Comparison of ENCODE assay signal across 18 mouse cellular contexts in the genomic region with DNA sequence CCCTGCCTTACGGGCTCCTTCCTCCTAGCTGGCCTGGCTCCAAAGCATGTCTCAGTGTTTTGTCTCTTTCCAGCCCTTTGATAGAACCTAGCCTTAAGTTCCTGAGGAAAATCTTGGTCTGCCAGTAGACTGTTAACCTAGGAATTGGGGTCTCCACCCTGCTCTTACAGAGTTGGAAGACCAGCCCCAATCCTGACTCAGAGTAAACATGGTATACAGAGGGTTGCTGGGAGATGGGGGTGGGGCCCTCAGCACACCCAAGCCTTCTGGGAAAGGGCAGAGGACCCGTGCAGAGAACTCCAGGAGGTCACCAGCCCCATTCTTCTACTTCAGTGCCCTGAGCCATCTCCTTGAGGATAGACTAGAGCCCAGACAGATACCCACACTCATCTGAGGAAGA. TPM values are rescaled to one million over a fixed set of nuclear protein-coding genes. Genes with fewer than 3 reads are reported as not detected.
DNase-seq lines count a peak whose midpoint lies in the region; ATAC-seq and TF ChIP-seq lines count a peak whose summit lies in the region.
"Had no signal": no experiment of that assay in that cellular context is flagged by ENCODE, and none has a peak within 500 bp of the region (broad histone marks: within the 10 kb centered on the region; RNA-seq: fewer than 3 reads in every experiment).

No protein-coding gene starts in this region.

- DNase-seq in heart, adult 8-10 months (ENCODE audit: low spot score): no peak
- DNase-seq in kidney, postnatal 36 days: peak; percentile 25 to 40
- DNase-seq in stomach, postnatal 0 days (ENCODE audit: low spot score): peak; percentile 78
- no peak for DNase-seq in right cerebral cortex, postnatal 36 days (ENCODE audit: low spot score in 2 of 2)
- DNase-seq: adrenal gland, postnatal 10 days; cerebellum, adult 2 months; heart, adult 11 months; layer of hippocampus, adult 9-11 months; right cerebral cortex, postnatal 14 days had no signal

- H3K9ac ChIP-seq in heart, embryonic 16.5 days (ENCODE audit: low read length): peak overlapping the region; percentile 57
- no peak overlapping the region for H3K9ac ChIP-seq in kidney, embryonic 15.5 days
- no peak overlapping the region for H3K9ac ChIP-seq in intestine, postnatal 0 days (ENCODE audit: low read depth, low read length)
- no peak overlapping the region for H3K9ac ChIP-seq in stomach, postnatal 0 days (ENCODE audit: low read length)
- H3K9ac ChIP-seq: lung, embryonic 15.5 days; neural tube, embryonic 12.5 days had no signal

- peak overlapping the region; percentile 89 for H3K27ac ChIP-seq in heart, embryonic 16.5 days (ENCODE audit: low read length)
- H3K27ac ChIP-seq in kidney, embryonic 15.5 days: no peak overlapping the region; the same call in 1 of the 2 replicates
- H3K27ac ChIP-seq in intestine, postnatal 0 days (ENCODE audit: low read depth, low read length): peak overlapping the region; percentile 89
- peak overlapping the region; percentile 93 for H3K27ac ChIP-seq in stomach, postnatal 0 days (replicated peaks)
- H3K27ac ChIP-seq: lung, embryonic 15.5 days; neural tube, embryonic 12.5 days had no signal

- H3K4me1 ChIP-seq in heart, embryonic 16.5 days (ENCODE audit: control insufficient read depth, insufficient read depth, low read length): peaks cover 29% of the 10 kb centered on the region
- H3K4me1 ChIP-seq in kidney, embryonic 15.5 days: peaks cover 31% of the 10 kb centered on the region
- peaks cover 30% of the 10 kb centered on the region; the same call in 1 of the 2 replicates for H3K4me1 ChIP-seq in intestine, postnatal 0 days (replicated peaks; ENCODE audit: control insufficient read depth, insufficient read depth, low read length)
- peaks cover 7% of the 10 kb centered on the region; the same call in 1 of the 2 replicates for H3K4me1 ChIP-seq in stomach, postnatal 0 days (replicated peaks; ENCODE audit: control insufficient read depth, insufficient read depth)

- peak; percentile 25 for ATAC-seq in heart, embryonic 16.5 days (replicated peaks; ENCODE audit: extremely low read depth, insufficient read depth, low FRiP score)
- no peak for ATAC-seq in kidney, embryonic 15.5 days (replicated peaks; ENCODE audit: low FRiP score)
- ATAC-seq in intestine, postnatal 0 days: peak; percentile 53
- ATAC-seq in stomach, postnatal 0 days (ENCODE audit: low FRiP score, low TSS enrichment): peak; percentile 82
- ATAC-seq: inflammation-experienced regulatory T-cells, adult 6 months had no signal

- TF ChIP-seq EP300 in stomach, postnatal 0 days (optimal IDR thresholded peaks at IDR 0.05): no peak

- H3K36me3 ChIP-seq in heart, embryonic 16.5 days (ENCODE audit: control insufficient read depth, insufficient read depth): peaks cover 21% of the 10 kb centered on the region
- H3K36me3 ChIP-seq in kidney, embryonic 15.5 days: no peaks in the 10 kb centered on the region
- no peaks in the 10 kb centered on the region for H3K36me3 ChIP-seq in intestine, postnatal 0 days (ENCODE audit: control insufficient read depth, insufficient read depth)
- no peaks in the 10 kb centered on the region for H3K36me3 ChIP-seq in stomach, postnatal 0 days (ENCODE audit: control insufficient read depth, insufficient read depth, low read length)
- H3K36me3 ChIP-seq: lung, embryonic 15.5 days; neural tube, embryonic 12.5 days had no signal

- H3K27me3 ChIP-seq in heart, embryonic 16.5 days (ENCODE audit: control insufficient read depth, insufficient read depth, low read length): 0 out of 2 replicates have a peak, but pooled peaks cover under 1% of the 10 kb centered on the region
- H3K27me3 ChIP-seq in kidney, embryonic 15.5 days: peaks cover 16% of the 10 kb centered on the region
- H3K27me3 ChIP-seq in intestine, postnatal 0 days (replicated peaks; ENCODE audit: control insufficient read depth, insufficient read depth, low read length): no peaks in the 10 kb centered on the region
- no peaks in the 10 kb centered on the region for H3K27me3 ChIP-seq in stomach, postnatal 0 days (ENCODE audit: control insufficient read depth, insufficient read depth, low read length)

- H3K4me2 ChIP-seq in heart, embryonic 16.5 days (ENCODE audit: low read depth, low read length): peak overlapping the region; percentile 14; the same call in 1 of the 2 replicates
- no peak overlapping the region for H3K4me2 ChIP-seq in kidney, embryonic 15.5 days
- peak overlapping the region; percentile 39 for H3K4me2 ChIP-seq in intestine, postnatal 0 days (replicated peaks; ENCODE audit: low read depth)
- H3K4me2 ChIP-seq in stomach, postnatal 0 days (replicated peaks; ENCODE audit: low read depth): peak overlapping the region; percentile 17; the same call in 1 of the 2 replicates
- H3K4me2 ChIP-seq: liver, embryonic 11.5 days; lung, embryonic 15.5 days; neural tube, embryonic 12.5 days had no signal

- TF ChIP-seq CTCF in intestine, postnatal 0 days (IDR thresholded peaks at IDR 0.05; ENCODE audit: low read depth): no peak
- no peak for TF ChIP-seq CTCF in stomach, postnatal 0 days (IDR thresholded peaks at IDR 0.05; ENCODE audit: low read depth)

- no peak overlapping the region for H3K4me3 ChIP-seq in heart, embryonic 16.5 days (ENCODE audit: low read length)
- H3K4me3 ChIP-seq in kidney, embryonic 15.5 days (replicated peaks): no peak overlapping the region
- no peak overlapping the region for H3K4me3 ChIP-seq in intestine, postnatal 0 days (ENCODE audit: low read depth, low read length)
- H3K4me3 ChIP-seq in stomach, postnatal 0 days (ENCODE audit: low read depth, low read length): no peak overlapping the region
- H3K4me3 ChIP-seq: lung, embryonic 15.5 days; megakaryocyte, embryonic 14.5 days; neural tube, embryonic 12.5 days had no signal

- no peaks in the 10 kb centered on the region for H3K9me3 ChIP-seq in heart, embryonic 16.5 days (replicated peaks; ENCODE audit: control insufficient read depth, low read length)
- H3K9me3 ChIP-seq in kidney, embryonic 15.5 days (replicated peaks): no peaks in the 10 kb centered on the region
- H3K9me3 ChIP-seq in intestine, postnatal 0 days (ENCODE audit: control insufficient read depth): no peaks in the 10 kb centered on the region
- no peaks in the 10 kb centered on the region for H3K9me3 ChIP-seq in stomach, postnatal 0 days (ENCODE audit: control insufficient read depth, low read length)
- H3K9me3 ChIP-seq: lung, embryonic 15.5 days; megakaryocyte, embryonic 14.5 days; neural tube, embryonic 12.5 days had no signal

- WGBS in heart, embryonic 16.5 days: 14% methylated on average over 2 of the region's 2 CpGs
- 26% methylated on average over 2 of the region's 2 CpGs for WGBS in kidney, embryonic 15.5 days
- 25% methylated on average over 2 of the region's 2 CpGs for WGBS in intestine, postnatal 0 days
- 18% methylated on average over 2 of the region's 2 CpGs for WGBS in stomach, postnatal 0 days

RNA-seq across cellular contexts. Expression of gene Lad1, which starts 5.8 kb away (rescaled TPM):
- polyA plus RNA-seq in heart, embryonic 16.5 days (2015; fragmentation: Nextera tagmentation; extraction: Ambion mirVana): 5.9 TPM in 2 replicates
- 1 to 10 TPM; 5.0 to 8.6 (median 5.5) TPM for total RNA-seq in heart, adult 8-10 months (2022)
- 21.7 and 22.1 TPM in 2 replicates for polyA plus RNA-seq in kidney, embryonic 15.5 days (2015; fragmentation: Nextera tagmentation; extraction: Ambion mirVana)
- 208 and 224 TPM in 2 replicates for polyA plus RNA-seq in intestine, postnatal 0 days (2015; fragmentation: Nextera tagmentation; extraction: Ambion mirVana)
- 128 and 140 TPM in 2 replicates for polyA plus RNA-seq in stomach, postnatal 0 days (2015; fragmentation: Nextera tagmentation; extraction: Ambion mirVana)

RNA-seq across cellular contexts. Expression of gene Tnnt2, which starts 23.5 kb away (rescaled TPM):
- polyA plus RNA-seq in heart, embryonic 16.5 days (2015; fragmentation: Nextera tagmentation; extraction: Ambion mirVana): 9,605 and 10,628 TPM in 2 replicates
- over 10,000 TPM in 2 of 4 experiments, 1,000 to 10,000 TPM in 2; 8,821 to 11,650 (median 10,060) TPM for total RNA-seq in heart, adult 8-10 months (2022)
- polyA plus RNA-seq in kidney, embryonic 15.5 days (2015; fragmentation: Nextera tagmentation; extraction: Ambion mirVana): 22.2 and 39.9 TPM in 2 replicates
- 56.8 and 73.9 TPM in 2 replicates for polyA plus RNA-seq in intestine, postnatal 0 days (2015; fragmentation: Nextera tagmentation; extraction: Ambion mirVana)
- polyA plus RNA-seq in stomach, postnatal 0 days (2015; fragmentation: Nextera tagmentation; extraction: Ambion mirVana): 36.4 and 39.9 TPM in 2 replicates

RNA-seq across cellular contexts. Expression of gene Tnni1, which starts 33.4 kb away (rescaled TPM):
- polyA plus RNA-seq in heart, embryonic 16.5 days (2015; fragmentation: Nextera tagmentation; extraction: Ambion mirVana): 4,265 and 4,826 TPM in 2 replicates
- total RNA-seq in heart, adult 8-10 months (2022): 1 to 10 TPM in 2 of 4 experiments, under 1 TPM in 2; 0.44 to 2.4 (median 1.1) TPM
- 36.1 and 56.2 TPM in 2 replicates for polyA plus RNA-seq in kidney, embryonic 15.5 days (2015; fragmentation: Nextera tagmentation; extraction: Ambion mirVana)
- 3.1 and 4.1 TPM in 2 replicates for polyA plus RNA-seq in intestine, postnatal 0 days (2015; fragmentation: Nextera tagmentation; extraction: Ambion mirVana)
- polyA plus RNA-seq in stomach, postnatal 0 days (2015; fragmentation: Nextera tagmentation; extraction: Ambion mirVana): 4.2 and 6.8 TPM in 2 replicates
- total RNA-seq: midbrain, postnatal 0 days had no signal
- polyA plus RNA-seq: inflammation-experienced regulatory T-cells, adult 6 months had no signal

RNA-seq across cellular contexts. Expression of gene Phlda3, which starts 46.7 kb away (rescaled TPM):
- 77.1 and 80.4 TPM in 2 replicates for polyA plus RNA-seq in heart, embryonic 16.5 days (2015; fragmentation: Nextera tagmentation; extraction: Ambion mirVana)
- 10 to 100 TPM in 1 of 4 experiments, 1 to 10 TPM in 3; 7.2 to 12.7 (median 8.4) TPM for total RNA-seq in heart, adult 8-10 months (2022)
- 79.5 and 86.2 TPM in 2 replicates for polyA plus RNA-seq in kidney, embryonic 15.5 days (2015; fragmentation: Nextera tagmentation; extraction: Ambion mirVana)
- 22.0 and 22.5 TPM in 2 replicates for polyA plus RNA-seq in intestine, postnatal 0 days (2015; fragmentation: Nextera tagmentation; extraction: Ambion mirVana)
- 91.1 and 92.2 TPM in 2 replicates for polyA plus RNA-seq in stomach, postnatal 0 days (2015; fragmentation: Nextera tagmentation; extraction: Ambion mirVana)

Comparison
In these comparisons a context has a peak if more than half of its experiments do, and no peak if none do; other contexts are left out.
1. DNase-seq: peak in kidney, postnatal 36 days (2 of 2) and stomach, postnatal 0 days (single experiment); none in heart, adult 8-10 months (single experiment) and right cerebral cortex, postnatal 36 days (0 of 2).
2. RNA of gene Tnnt2, which starts 23.5 kb away (polyA plus RNA-seq): 9,605 to 10,628 TPM in heart, embryonic 16.5 days; 56.8 to 73.9 TPM in intestine, postnatal 0 days, 22.2 to 39.9 TPM in kidney, embryonic 15.5 days and 36.4 to 39.9 TPM in stomach, postnatal 0 days; every median in the first group is over 100 times any median in the second.
3. RNA of gene Tnni1, which starts 33.4 kb away (polyA plus RNA-seq): 4,265 to 4,826 TPM in heart, embryonic 16.5 days; 36.1 to 56.2 TPM in kidney, embryonic 15.5 days, 4.2 to 6.8 TPM in stomach, postnatal 0 days and 3.1 to 4.1 TPM in intestine, postnatal 0 days; every median in the first group is over 10 times any median in the second.